Mouse (Mus musculus): Measurements from ENCODE around the gene Mtus2.

The Mtus2 gene

DNA sequence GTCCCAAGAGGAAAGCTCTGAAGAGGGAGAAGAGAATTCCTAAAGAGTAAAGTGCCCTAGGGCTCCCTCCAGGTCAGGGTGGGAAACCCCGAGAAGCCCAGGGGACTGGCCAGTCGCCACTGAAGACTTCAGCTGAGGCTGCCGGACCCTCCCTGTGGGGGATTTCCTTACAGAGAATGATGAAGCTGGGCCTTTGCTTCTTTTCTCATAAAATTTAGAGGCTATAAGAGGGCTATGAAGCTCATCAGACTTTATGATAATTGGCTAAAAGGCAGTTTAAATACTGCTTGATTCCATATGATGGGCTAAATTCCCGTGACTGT, 224.1 kb downstream of the Mtus2 start:
- DNase-seq (ENCODE audit: low read depth, low spot score), result no peak

DNA sequence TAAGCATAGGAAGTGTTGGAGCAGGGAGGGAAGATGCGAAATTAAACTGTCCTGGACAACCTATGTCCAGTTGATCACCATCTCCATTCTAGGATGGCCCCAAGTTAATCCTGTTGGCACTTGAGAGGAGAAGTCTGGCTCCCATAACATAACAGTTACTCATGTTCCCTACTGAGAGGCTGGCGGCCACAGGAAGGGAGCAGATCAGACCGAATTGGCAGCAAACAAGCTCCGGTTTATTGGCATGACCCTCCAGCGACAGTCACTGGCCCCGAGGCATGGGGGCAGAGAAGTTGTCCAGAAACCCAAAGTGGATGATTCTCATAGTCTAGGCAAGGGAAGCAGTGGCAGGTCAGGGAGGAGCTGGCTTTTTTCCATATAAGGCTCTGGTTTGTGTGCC, 224.8 kb downstream of the Mtus2 start:
- DNase-seq (ENCODE audit: low read depth, low spot score), result no peak

DNA sequence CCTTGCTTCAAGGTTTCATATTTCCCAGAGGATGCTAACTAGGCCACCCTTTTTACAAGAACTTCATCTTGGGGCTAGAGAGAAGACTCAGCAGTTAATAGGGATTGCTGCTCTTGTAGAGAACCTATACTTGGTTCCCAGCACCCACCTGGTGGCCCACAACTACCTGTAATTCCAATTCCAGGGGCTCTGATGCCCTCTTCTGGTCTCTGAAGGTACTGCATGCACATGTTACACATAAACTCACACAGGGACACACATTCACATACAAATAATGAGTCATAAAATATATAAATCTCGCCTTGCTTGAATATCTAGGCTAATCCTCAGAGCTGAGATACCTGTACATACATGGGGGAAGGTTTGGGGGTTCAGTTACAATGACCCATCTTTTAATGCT, 228.8 kb downstream of the Mtus2 start:
- no peak for DNase-seq (ENCODE audit: low read depth, low spot score)

DNA sequence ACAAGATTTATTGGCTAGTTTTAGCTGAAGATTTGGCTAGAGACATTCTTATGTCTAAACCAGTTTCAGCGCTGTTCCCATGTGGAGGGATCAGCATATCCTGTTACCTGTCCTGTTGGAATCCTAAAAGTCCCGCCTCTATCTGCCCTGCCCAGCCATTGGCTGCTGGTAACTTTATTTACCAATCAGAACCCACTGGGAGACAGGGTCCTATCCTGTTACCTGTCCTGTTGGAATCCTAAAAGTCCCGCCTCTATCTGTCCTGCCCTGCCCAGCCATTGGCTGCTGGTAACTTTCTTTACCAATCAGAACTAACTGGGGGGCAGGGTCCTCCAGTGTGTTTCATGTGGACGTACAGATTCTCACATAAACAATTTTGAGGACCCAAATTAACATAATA, 234.3 kb downstream of the Mtus2 start:
- no peak for DNase-seq (ENCODE audit: low read depth, low spot score)

DNA sequence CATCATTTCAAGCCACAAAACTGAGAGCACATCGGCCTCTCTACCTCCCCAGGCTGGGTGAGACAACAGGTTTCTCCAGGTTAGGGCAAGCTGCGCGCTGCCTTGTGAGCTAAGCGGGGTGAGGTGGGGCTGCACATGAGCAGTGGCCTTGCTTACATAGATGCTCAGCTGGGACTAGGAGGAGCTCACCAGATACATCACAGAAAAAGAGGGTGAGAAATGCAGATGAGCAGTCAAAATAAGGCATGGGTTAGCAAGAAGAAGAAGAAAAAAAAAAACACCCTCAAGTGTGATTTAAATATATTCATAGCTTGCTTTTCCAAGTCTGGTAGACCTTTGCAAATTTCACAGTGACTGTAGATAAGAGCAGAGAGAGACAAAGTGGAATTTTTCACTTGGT, 254.7 kb downstream of the Mtus2 start:
- DNase-seq (ENCODE audit: low read depth, low spot score), result no peak

DNA sequence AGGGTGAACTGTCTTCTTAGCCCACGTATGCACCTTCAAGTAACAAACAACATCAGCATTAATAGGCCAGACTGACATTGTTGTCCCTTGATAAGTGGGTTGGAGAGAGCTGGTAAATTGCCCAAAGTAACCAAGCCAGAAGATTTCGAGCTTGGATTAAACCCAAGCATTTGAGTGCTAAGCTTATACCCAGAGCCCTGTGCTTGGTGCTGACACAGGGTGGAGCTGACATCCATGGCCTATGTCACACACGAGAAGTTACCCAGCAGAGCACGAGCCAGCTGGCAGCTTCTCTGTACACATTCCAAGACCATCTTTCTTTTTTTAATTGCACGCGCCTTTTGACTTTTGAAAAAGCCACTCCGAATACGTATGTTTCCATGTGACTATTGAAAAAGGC, 259.7 kb downstream of the Mtus2 start:
- no peak for DNase-seq (ENCODE audit: low read depth, low spot score)

DNA sequence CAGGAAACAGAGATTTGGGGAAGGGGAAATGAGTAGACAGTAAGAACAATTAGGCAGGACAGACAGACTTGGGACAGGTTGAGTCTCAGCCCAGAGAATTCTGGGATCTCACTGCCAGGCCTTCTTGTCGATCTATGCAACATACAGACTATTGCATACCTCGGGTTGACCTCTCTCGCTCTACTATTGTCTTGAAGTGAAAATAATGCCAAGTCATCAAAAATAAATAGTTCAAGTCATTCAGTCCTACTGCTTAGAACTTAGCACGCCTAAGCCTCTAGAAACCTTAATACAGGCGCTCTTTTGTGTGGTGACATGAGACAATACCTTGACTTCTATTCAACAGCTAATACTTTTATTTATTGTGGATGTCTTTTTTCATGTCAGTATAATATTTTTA, 265.8 kb downstream of the Mtus2 start:
- no peak for DNase-seq (ENCODE audit: low read depth, low spot score)

DNA sequence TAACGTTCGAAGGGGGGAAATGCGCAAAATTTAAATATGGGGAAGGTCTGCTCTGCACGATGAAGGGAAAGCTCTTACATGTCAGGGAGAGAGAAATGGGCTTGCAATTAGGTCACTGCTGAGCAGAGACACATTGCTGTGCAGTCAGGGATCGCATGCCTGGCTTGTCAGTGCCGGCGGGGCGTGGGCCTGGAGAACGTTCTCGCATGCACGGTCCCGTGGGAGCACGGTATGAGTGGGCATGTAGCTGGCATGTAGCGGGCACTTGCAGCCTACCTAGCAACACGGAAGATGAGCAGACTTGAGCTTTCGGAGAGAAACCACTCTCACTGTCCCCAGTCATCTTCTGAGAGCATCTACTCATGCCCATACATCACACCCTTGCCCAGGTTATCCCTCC, 266.9 kb downstream of the Mtus2 start:
- no peak for DNase-seq (ENCODE audit: low read depth, low spot score)

DNA sequence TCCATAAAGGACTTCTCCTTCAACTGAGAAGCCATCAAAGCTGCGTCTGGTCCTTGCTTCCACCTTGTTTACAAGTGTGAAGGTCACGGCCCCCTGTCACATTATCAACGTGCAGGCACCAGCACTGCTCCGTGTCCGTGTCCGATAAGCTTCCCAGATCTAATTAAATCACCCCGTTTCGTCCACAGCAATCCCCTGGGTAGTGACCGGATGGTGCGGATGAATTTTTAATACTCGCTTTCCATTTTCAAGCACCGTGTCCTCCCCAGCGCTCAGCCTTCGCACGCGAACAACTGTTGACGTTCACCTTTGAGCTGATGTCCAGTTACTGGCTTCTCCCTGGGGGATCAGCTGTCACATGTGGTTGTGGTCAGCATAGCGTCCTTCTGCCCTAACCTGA, 276.6 kb downstream of the Mtus2 start:
- no peak for DNase-seq (ENCODE audit: low read depth, low spot score)

DNA sequence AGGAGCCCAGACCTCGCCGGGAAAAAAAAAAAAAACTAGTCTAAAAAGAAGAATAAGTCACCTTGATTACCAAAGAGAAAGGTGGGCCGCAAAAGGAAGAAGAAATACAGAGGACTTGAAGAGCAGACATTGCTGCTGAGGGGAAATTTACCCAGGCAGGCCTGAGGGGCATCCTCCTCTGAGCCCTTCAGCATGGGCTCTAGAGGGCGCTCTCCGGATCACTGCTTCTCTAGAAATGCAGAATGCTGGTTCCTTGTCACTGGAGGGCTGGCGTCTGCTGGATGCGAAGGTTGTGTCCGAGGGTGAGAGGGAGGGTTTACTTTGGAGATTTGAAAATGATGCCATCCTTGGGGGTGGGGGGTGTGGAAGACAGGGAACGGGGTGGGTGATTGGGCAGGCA, 279.5 kb downstream of the Mtus2 start:
- DNase-seq (ENCODE audit: low read depth, low spot score), result no peak

DNA sequence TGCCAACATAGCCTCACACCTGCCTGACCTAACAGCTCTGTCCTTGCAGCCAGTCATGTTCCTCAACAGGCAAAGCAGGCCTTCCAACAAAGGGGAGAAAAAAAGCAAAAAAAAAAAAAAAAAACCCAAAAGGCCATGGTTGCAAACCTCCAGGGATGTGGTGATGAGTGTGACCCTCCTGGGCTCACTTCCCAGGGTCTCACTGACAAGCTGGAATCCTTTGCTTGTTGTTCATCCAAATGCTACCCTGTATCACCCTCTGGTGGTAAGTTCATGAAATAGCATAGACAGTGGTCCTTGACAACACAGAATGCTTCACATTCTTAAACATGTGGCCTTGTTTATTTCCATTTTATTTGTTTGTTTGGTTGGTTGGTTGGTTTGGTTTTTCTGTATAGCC, 281.9 kb downstream of the Mtus2 start:
- peak; percentile 59 for DNase-seq (ENCODE audit: low read depth, low spot score)

DNA sequence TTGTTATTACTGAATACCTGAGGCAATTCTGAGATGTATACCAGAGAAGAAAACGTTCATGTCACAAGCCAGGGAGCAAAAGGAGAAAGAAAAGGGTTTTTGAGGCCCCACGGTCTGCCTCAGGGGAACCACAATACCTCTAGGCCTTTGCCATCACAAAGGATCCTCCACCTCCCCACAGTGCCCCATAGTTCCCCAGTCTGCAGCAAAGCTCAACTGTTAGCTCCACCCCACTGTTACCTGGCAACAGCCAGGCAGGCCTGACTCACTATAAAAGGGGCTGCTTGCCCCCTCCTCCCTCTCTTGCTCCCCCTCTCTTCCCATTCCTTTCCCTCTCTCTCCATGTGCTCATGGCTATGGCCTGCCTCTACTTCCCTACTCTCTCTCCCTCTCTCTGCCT, 282.6 kb downstream of the Mtus2 start:
- no peak for DNase-seq (ENCODE audit: low read depth, low spot score)

DNA sequence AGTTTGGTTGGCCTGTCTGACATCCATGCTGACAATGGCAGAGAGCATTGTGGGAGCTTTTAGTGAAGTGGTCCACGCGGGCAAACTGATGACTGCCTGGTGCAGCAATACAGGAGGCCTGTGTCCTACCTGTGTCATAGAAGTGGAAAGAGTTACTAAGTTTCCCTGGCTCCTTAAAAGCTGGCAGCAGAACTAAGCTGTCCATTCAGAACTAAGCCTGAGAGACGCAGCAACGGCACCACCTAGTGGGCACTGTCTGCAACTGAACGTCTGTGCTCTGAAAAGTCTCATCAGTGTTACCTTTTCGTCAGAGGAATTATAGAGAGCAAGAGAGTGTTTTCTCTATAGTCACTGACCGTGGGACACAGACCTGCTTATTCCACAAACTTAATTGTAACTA, 284.8 kb downstream of the Mtus2 start:
- peak; percentile 66 for DNase-seq (ENCODE audit: low read depth, low spot score)

DNA sequence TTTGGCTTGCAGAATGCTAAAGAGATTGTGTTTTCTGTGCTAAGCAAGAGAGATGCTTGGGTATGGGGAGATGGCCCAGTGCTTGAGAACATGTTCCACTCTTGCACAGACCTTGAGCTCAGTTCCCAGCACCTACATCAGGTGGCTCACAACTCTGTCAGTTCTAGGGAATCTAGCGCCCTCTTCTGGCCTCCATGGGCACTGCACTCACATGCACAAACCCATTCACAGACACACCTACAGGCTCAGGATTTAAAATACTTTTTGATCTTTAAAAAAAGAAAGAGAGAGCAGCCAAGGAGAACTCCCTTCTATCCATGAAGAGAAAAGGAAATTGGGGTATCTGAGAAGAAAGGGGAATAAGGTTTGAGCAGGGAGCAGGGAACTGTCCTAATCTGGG, 287.4 kb downstream of the Mtus2 start:
- no peak for DNase-seq (ENCODE audit: low read depth, low spot score)

DNA sequence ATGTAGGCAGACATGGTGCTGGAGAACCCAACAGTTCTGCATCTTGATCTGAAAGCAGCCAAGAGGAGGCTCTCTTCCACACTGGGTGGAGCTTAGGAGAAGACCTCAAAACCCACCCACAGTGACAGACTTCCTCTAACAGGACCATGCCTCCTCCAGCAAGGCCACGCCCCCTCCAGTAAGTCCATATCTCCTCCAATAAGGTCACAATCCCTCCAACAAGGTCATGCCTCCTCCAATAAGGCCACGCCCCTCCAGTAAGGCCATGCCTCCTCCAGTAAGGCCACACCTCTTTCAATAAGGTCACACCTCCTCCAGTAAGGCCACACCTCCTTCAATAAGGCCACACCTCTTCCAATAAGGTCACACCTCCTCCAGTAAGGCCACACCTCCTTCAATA, 288.3 kb downstream of the Mtus2 start:
- no peak for DNase-seq (ENCODE audit: low read depth, low spot score)

DNA sequence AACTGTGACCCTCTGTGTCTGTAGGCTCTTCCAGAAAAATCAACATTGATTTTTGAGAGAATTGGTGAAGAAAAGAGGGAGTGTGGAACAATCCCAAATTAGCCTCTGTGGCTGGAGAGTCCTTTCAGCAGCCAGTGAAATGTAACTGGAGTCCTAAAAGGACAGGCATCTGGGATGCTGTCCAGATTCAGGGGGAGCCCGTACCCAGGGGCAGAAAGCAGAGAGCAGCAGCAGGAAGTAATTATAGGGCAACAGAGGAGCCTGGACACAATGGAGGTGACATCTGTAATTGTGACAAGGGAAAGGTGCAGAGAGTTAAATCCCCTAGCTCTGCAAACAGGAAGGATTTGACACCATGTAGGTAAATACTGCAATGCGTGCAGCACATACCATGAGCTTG, 291.1 kb downstream of the Mtus2 start:
- no peak for DNase-seq (ENCODE audit: low read depth, low spot score)

DNA sequence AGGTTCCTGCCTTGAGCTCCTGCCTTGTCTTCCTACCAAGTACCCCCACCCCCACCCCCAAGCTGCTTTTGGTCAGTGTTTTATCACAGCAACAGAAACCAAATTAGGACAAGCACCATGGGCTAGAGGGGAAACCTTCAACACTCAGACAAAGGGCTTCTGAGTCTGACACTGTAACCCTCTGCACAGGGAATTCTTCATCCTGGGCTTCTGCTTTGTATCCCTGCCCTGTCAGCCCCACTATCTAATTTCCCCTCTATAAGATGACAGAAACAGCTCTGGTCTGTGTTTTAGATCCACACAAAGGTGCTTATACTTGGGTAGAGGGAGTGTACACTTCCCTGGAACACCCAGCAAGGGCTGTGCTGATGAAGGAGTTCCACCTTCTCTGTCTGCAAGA, 294.7 kb downstream of the Mtus2 start:
- no peak for DNase-seq (ENCODE audit: low read depth, low spot score)

DNA sequence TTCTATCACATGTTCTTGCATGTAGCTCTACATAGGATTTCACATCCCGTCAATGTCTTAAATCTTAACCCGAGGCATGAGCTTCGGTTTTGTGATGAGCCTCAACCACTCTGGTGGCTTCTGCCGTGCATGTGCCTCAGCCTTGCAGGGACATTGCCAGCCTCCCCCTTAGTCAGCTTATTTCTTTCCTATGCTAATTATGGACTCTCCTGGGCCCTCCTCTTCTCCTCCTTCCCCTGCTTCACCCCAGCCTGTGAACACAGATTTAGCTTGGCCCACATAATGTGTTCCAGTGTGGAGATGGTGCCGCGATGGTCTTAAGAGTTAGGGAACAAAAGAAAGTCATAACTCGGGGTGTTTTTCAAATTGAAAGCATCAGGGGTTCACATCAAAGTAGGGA, 304.9 kb downstream of the Mtus2 start:
- DNase-seq (ENCODE audit: low read depth, low spot score), result no peak

DNA sequence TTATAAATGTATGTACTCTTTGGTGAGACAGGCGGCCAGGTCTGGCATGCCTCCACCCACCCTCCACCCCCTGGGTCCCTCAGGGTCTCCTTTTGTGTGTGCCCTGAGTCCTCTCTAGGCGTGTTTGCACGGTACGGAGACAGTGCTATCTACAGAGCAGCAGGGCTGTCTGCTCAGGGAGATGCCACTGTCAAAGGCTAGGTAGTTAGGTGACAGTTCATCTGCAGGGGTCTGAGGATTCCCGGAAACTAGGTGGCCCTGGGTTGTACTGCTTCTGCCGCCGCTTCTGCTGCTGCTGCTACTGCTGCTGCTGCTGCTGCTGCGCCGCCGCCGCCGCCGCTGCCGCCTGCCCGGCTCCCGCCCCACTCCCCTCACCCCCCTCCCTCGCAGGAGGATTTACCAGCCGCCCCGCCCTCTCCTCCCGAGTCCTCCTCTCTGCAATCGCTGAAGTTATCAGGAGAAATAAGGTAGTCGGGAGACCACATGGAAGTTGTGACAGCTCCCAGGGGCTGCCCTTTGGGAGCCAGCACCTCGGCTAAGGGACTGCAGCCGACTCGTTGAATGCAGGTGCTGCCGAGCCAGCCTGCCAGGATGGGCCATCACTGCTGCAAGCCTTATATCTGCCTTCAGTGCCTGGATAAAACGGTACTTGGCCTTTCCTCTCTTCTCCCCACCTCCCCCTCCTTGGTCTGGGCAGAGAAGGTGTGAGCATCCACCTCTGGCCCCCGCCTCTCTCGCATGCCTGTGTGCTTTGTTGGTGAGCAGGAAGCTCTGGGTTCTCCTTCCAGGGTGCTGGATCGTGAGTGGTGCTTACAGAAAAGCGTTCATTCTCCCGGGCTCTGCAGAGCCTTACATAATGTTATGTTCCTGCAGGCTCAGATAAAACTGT, 307.9 kb downstream of the Mtus2 start:
- DNase-seq (ENCODE audit: low read depth, low spot score), result peak; percentile 24

DNA sequence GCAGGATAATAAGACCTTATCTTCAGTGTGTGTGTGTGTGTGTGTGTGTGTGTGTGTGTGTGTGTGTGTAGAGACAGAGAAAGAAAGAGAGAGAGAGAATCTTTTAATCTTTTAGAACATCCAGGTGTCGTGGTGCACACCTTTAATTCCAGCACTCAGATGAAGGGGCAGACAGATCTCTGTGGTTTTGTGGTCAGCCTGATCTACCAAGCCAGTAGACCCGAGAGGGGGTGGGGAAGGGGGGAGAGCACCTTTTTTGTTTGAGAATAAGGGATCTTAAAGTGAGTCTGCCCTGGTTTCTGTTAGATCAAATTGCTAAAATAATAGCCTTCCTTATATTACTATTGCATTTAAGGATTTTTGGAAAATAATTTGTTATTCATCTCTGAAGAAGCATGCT, 309.7 kb downstream of the Mtus2 start:
- no peak for DNase-seq (ENCODE audit: low read depth, low spot score)

DNA sequence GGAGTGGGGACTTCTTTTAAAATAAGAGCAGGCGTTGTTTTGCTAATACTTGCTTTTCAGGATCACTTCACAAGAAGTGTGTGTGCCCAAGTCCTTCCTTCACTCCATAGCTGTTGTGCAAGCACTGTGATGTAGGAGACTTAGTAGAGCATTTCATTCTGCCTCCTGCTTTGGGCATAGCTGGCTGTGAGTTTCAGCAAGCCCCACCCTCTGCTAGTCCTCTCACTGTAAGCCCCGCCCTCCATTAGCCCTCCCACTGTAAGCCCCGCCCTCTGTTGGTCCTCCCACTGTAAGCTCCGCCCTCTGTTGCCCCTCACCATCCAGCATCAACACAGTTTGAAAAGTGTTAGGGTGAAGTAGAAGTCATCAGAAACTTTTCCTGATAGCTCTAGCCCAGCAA, 310.3 kb downstream of the Mtus2 start:
- DNase-seq (ENCODE audit: low read depth, low spot score), result no peak

DNA sequence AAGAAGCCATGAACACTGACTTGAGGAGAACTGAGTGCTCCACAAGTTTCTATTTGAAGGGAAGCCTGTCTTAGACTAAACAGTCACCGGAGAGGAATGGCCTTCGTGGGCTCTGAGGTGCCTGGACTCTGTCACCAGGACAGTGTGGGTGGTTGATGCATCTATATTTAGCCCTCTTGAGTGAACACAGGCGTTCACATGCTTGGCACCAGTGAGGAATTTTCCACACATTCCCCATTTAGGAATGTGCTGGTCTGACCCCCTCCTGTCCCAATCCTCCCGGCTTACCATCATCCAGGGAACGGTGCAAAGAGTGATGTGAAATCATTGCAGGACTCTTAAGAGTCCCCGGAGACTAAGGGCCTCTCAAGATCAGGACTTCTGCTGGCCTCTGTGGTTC, 314.9 kb downstream of the Mtus2 start:
- DNase-seq (ENCODE audit: low read depth, low spot score), result no peak

DNA sequence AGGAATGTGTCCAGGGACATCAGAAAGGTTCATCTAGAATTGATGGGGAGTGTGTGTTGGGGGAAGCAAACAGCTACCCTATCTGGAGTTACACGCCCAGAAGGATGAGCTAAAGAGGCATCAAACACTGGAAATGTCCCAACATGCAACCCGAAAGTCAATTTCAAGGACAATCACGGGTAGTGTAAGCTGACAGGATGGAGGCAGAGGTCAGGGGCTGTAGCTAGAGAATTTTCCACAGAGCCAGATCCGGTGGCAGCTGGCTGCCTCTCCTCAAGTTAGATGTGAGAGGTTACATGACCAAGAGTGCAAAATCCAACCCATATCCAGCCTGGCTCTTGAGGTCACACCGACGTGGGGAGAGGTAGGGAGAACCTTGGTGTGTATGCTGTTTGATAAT, 315.7 kb downstream of the Mtus2 start:
- DNase-seq (ENCODE audit: low read depth, low spot score), result no peak

DNA sequence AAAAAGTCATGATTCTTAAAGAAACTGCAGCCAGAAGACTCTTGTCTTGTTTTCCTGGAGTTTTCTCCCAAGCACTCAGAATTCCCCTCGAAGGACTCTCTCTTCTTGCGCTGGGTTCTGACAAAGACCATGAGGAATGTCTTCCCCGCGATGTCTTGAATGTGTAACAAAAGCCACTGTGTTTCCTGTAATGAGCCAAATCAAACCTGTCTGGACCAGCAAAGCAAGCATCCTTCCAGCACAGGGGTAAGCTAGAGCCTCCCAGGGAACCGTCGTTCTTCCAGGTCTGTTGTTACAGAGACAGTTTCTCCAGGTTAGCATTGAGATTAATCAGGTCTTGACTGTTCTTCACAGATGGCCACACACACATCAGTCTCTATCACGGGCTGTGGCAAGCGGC, 321.1 kb downstream of the Mtus2 start:
- no peak for DNase-seq (ENCODE audit: low read depth, low spot score)
